Mouse (Mus musculus): ENCODE measurements around the gene Gm44596.

GRCm38 (mm10) chr6:128404708-128405107 lies 29.4 kb downstream of the Gm44596 start:
- no peak for TF ChIP-seq CTCF (IDR thresholded peaks at IDR 0.05; ENCODE audit: borderline replicate concordance, control insufficient read depth, extremely low read depth, insufficient read depth, low read length, poor library complexity)
- no peak for TF ChIP-seq POLR2A (IDR thresholded peaks at IDR 0.05; ENCODE audit: control insufficient read depth, extremely low read depth, insufficient read depth, low read length, poor library complexity)
